Mouse (Mus musculus): ENCODE results near the gene Plxna4.

DNA sequence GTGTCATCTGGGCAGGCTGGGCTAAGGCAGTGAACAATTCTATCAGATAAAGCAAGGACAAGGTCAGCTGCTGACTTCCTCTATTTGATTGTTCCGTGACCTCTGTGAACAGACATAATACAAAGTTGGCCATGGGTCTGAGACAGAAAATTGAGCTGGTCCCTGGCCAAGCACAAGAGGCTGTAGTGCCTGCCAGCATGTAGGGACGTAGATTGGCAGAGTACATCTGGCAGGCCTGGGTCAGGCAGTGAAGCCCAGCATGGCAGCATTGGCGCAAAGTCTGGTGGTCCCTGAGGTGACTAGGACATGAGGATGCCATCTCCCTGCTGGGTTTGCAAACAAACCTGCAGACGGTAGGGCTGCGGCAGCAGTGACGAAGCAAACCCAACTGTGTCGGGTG is 321.9 kb downstream of the Plxna4 start:
- TF ChIP-seq CTCF (IDR thresholded peaks at IDR 0.05; ENCODE audit: insufficient read depth, low read depth, low read length) (no peak), POLR2A (IDR thresholded peaks at IDR 0.05; ENCODE audit: insufficient read depth, low read depth, low read length) (no peak)

Measured in olfactory bulb, adult 2 months (tissue).